Mouse (Mus musculus) neural tube, embryonic 13.5 days (tissue): ENCODE measurements at regions not wholly inside any gene's neighbourhood (a gene's known extent, or its start where the extent isn't known, plus 50 kb on each side); places are given as distances from the start of the nearest gene placed in this dataset.

ENCODE experiments used
- ATAC-seq: fragments of 200-750 bp; cut with Nextera tagmentation; 2 replicates; pipeline ENCODE4 v1.8.0; 2017; ENCODE audit warnings: low read depth, mild to moderate bottlenecking, moderate TSS enrichment, moderate library complexity
- H3K27ac ChIP-seq: fragments of 300-500 bp; sonication (generic); replicated peaks from 2 replicates; pipeline ENCODE4 v1.5.1; 2015; ENCODE audit warnings: moderate library complexity, mild to moderate bottlenecking, inconsistent platforms
- H3K27me3 ChIP-seq: fragments of 300-500 bp; sonication (generic); 2 replicates; pipeline ENCODE4 v1.6.1; 2015; ENCODE audit warnings: mild to moderate bottlenecking, inconsistent platforms
- H3K36me3 ChIP-seq: fragments of 300-500 bp; sonication (generic); 2 replicates; pipeline ENCODE4 v1.6.1; 2015; ENCODE audit warnings: mild to moderate bottlenecking, inconsistent platforms
- H3K4me1 ChIP-seq: fragments of 300-500 bp; sonication (generic); replicated peaks from 2 replicates; pipeline ENCODE4 v1.6.1; 2015; ENCODE audit warnings: inconsistent platforms
- H3K4me2 ChIP-seq: fragments of 300-500 bp; sonication (generic); 2 replicates; pipeline ENCODE4 v1.6.1; 2015; ENCODE audit warnings: inconsistent platforms, mild to moderate bottlenecking, moderate library complexity
- H3K4me3 ChIP-seq: fragments of 300-500 bp; sonication (generic); 2 replicates; pipeline ENCODE4 v1.5.1; 2015; ENCODE audit warnings: mild to moderate bottlenecking, inconsistent platforms
- H3K9ac ChIP-seq: fragments of 300-500 bp; sonication (generic); 2 replicates; pipeline ENCODE4 v1.6.1; 2015; ENCODE audit warnings: moderate library complexity, mild to moderate bottlenecking, inconsistent platforms
- H3K9me3 ChIP-seq: fragments of 300-500 bp; sonication (generic); 2 replicates; pipeline ENCODE4 v1.6.1; 2016; ENCODE audit warnings: inconsistent platforms
- WGBS: fragments of 180-500 bp; shearing (Covaris S2); methylation state at CpG from one replicate; pipeline ENCODE4 v1.1.7; 2015; 5-methylcytosine and 5-hydroxymethylcytosine counted together

GRCm38 (mm10) chr4:95390549-95390948 lies 166.8 kb upstream of the Fggy start:
- Histone ChIP-seq H3K27me3 (no peaks in the 10 kb centered on the region), H3K9me3 (no peaks in the 10 kb centered on the region), H3K27ac (no peak overlapping the region), H3K9ac (no peak overlapping the region), H3K36me3 (no peaks in the 10 kb centered on the region), H3K4me1 (no peaks in the 10 kb centered on the region), H3K4me3 (no peak overlapping the region), H3K4me2 (no peak overlapping the region)
- no peak for ATAC-seq

DNA sequence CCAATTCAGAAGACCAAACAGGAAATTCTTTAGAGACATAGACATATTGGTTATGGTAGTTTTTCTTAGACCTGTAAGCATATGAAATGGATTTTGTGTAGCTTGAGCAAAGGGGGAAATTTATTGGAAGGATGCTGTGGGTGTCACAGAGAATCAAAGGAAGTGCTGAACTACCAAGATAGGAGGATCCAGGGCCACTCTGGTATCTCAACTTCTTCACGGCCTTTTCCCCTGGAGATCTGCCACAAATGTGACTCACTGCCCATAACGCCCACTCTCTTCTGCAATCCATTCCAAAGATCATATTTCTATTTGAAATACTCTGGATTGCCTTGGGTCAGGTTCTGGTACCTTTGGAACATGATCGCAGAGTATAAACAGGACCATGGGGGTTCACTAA lies 161.6 kb upstream of the Fggy start:
- no peak overlapping the region for H3K4me2 ChIP-seq
- no peaks in the 10 kb centered on the region for H3K9me3 ChIP-seq
- H3K27ac ChIP-seq = no peak overlapping the region
- no peaks in the 10 kb centered on the region for H3K36me3 ChIP-seq
- H3K4me1 ChIP-seq = no peaks in the 10 kb centered on the region
- 94% methylated on average over 3 of the region's 3 CpGs for WGBS
- no peaks in the 10 kb centered on the region for H3K27me3 ChIP-seq
- H3K9ac ChIP-seq = no peak overlapping the region
- no peak overlapping the region for H3K4me3 ChIP-seq
- ATAC-seq = no peak

DNA sequence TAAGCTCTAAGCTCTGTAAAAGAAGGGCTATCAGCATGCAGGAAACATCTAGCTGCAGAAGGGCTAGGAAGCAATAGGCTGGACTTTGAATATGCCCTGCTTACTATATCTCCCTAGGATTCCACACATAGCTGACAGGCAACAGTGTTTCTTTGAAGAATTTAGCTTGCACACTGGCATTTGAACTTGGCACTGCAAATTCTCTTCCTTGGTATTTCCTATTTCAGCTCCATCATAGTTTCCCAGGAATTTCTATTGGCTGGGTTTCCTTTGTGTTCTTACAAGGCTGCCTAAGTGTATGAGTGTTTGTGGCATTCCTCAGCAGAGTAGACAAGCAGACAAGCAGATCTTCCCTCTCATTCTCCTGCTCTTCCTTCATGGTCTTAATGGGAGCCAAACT lies 159.0 kb upstream of the Fggy start:
- Histone ChIP-seq H3K4me2 (no peak overlapping the region), H3K27ac (no peak overlapping the region), H3K9ac (no peak overlapping the region), H3K4me1 (no peaks in the 10 kb centered on the region), H3K36me3 (no peaks in the 10 kb centered on the region), H3K9me3 (no peaks in the 10 kb centered on the region), H3K4me3 (no peak overlapping the region), H3K27me3 (no peaks in the 10 kb centered on the region)
- no peak for ATAC-seq

DNA sequence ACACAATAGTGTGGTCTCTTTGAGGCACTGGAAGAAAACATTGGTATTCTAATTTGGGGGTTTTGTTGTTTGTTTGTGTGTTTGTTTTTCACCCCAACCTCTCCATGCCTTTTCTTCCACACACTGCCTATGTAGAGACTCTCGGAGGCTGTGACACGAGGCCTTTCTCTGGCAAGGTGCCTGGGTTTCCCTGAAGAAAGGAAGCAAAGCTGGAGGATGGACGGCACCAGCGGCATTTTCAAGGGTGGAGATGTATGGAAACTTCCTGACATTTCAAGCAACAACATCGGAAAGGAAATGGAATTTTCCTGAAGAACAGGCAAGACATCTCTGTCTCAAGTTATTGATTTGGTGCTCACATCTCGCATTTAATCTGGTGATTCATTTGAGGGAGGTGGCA lies 155.0 kb upstream of the Fggy start:
- 78% methylated on average over 6 of the region's 6 CpGs for WGBS
- H3K4me2 ChIP-seq = no peak overlapping the region
- no peak overlapping the region for H3K9ac ChIP-seq
- no peaks in the 10 kb centered on the region for H3K4me1 ChIP-seq
- H3K4me3 ChIP-seq = no peak overlapping the region
- no peaks in the 10 kb centered on the region for H3K27me3 ChIP-seq
- H3K9me3 ChIP-seq = no peaks in the 10 kb centered on the region
- no peaks in the 10 kb centered on the region for H3K36me3 ChIP-seq
- no peak for ATAC-seq
- H3K27ac ChIP-seq = no peak overlapping the region

GRCm38 (mm10) chr4:95417075-95417474 lies 140.2 kb upstream of the Fggy start:
- H3K36me3 ChIP-seq = no peaks in the 10 kb centered on the region
- no peak overlapping the region for H3K27ac ChIP-seq
- H3K27me3 ChIP-seq = no peaks in the 10 kb centered on the region
- no peak overlapping the region for H3K4me3 ChIP-seq
- WGBS = 41% methylated on average over 2 of the region's 2 CpGs
- H3K9ac ChIP-seq = no peak overlapping the region
- ATAC-seq = no peak
- H3K4me1 ChIP-seq = no peaks in the 10 kb centered on the region
- 0 out of 2 replicates have a peak, but pooled peaks cover 3% of the 10 kb centered on the region for H3K9me3 ChIP-seq
- no peak overlapping the region for H3K4me2 ChIP-seq

- H3K9ac ChIP-seq = no peak overlapping the region
- no peaks in the 10 kb centered on the region for H3K27me3 ChIP-seq
- H3K27ac ChIP-seq = no peak overlapping the region
- no peak overlapping the region for H3K4me3 ChIP-seq
- H3K36me3 ChIP-seq = no peaks in the 10 kb centered on the region
- WGBS = 59% methylated on average over 1 of the region's 1 CpGs
- H3K9me3 ChIP-seq = 0 out of 2 replicates have a peak, but pooled peaks cover 5% of the 10 kb centered on the region
- H3K4me2 ChIP-seq = no peak overlapping the region
- H3K4me1 ChIP-seq = no peaks in the 10 kb centered on the region
- ATAC-seq = no peak
Observed at GRCm38 (mm10) chr4:95426563-95426962, 130.7 kb upstream of the Fggy start.

DNA sequence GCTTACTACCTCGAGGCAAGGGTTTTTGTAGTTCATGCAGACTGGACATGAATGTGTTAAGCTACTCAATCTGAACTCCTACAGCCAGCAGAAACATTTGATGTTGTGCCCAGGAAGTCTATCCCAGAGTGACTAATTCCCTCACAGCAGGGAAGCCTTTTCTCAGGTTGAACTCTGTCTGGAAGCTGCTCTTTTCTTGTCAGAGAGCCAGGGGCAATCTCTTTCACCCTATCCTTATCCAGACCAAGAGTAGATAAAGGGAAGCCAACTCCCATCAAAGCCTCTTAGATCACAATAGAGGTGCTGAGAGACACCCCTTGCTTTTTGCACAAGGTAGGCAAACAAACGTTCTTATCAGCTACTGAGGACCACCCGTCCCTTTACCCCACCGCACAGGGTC lies 122.8 kb upstream of the Fggy start:
- H3K27me3 ChIP-seq = no peaks in the 10 kb centered on the region
- no peak overlapping the region for H3K9ac ChIP-seq
- H3K36me3 ChIP-seq = no peaks in the 10 kb centered on the region
- no peak for ATAC-seq
- H3K27ac ChIP-seq = no peak overlapping the region
- H3K9me3 ChIP-seq = 0 out of 2 replicates have a peak, but pooled peaks cover 5% of the 10 kb centered on the region
- 48% methylated on average over 4 of the region's 4 CpGs for WGBS
- no peak overlapping the region for H3K4me2 ChIP-seq
- no peak overlapping the region for H3K4me3 ChIP-seq
- H3K4me1 ChIP-seq = 0 out of 2 replicates have a peak, but pooled peaks cover 3% of the 10 kb centered on the region

DNA sequence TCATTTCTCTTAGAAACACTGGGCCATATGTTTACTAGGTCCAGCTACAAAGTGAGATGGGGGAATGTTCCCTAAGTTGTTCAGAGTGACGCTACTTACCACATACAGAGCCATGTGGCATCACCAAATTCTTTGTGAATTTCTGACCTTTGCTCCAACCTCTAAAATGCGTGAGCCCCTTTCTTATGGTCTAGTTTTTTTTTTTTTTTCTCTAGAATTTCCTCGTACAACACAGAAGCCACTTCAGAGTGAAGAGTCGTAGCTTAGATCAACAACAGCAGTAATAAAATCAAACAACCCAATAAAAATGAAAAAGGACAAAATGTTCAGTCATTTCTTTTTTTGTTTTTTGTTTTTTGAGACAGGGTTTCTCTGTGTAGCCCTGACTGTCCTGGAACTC lies 122.2 kb upstream of the Fggy start:
- H3K9ac ChIP-seq = no peak overlapping the region
- 0 out of 2 replicates have a peak, but pooled peaks cover 3% of the 10 kb centered on the region for H3K4me1 ChIP-seq
- no peak for ATAC-seq
- no peak overlapping the region for H3K4me2 ChIP-seq
- H3K9me3 ChIP-seq = 0 out of 2 replicates have a peak, but pooled peaks cover 5% of the 10 kb centered on the region
- no peak overlapping the region for H3K27ac ChIP-seq
- H3K4me3 ChIP-seq = no peak overlapping the region
- 49% methylated on average over 4 of the region's 4 CpGs for WGBS
- no peaks in the 10 kb centered on the region for H3K27me3 ChIP-seq
- no peaks in the 10 kb centered on the region for H3K36me3 ChIP-seq

DNA sequence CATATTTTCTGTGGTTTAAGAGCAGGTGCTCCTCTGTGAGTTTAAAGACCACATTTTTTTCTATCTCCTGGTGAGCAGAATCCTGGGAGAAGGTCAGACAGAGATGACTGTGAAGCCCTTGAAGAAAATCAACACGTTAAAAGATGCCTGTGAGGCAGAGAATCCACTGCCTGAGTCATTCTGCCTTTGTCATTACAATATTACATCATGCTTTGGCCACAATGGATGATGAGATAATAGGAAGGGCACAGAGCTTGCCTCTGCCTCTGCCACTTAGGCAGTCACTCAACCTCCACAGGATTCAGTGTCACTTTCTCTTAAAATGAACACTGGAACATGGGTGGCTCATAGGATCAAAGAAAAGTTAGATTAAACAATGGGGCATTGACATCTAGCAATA lies 117.5 kb upstream of the Fggy start:
- Histone ChIP-seq H3K27ac (no peak overlapping the region), H3K4me1 (no peaks in the 10 kb centered on the region), H3K9me3 (no peaks in the 10 kb centered on the region), H3K9ac (no peak overlapping the region), H3K36me3 (no peaks in the 10 kb centered on the region), H3K4me3 (no peak overlapping the region), H3K27me3 (no peaks in the 10 kb centered on the region), H3K4me2 (no peak overlapping the region)
- WGBS = 28% methylated on average over 1 of the region's 1 CpGs
- ATAC-seq = no peak

GRCm38 (mm10) chr4:95443854-95444811 lies 113.2 kb upstream of the Fggy start:
- H3K27ac ChIP-seq = no peak overlapping the region
- no peak for ATAC-seq
- H3K27me3 ChIP-seq = no peaks in the 10 kb centered on the region
- no peak overlapping the region for H3K4me2 ChIP-seq
- H3K9ac ChIP-seq = no peak overlapping the region
- no peaks in the 10 kb centered on the region for H3K9me3 ChIP-seq
- H3K36me3 ChIP-seq = no peaks in the 10 kb centered on the region
- no peaks in the 10 kb centered on the region for H3K4me1 ChIP-seq
- H3K4me3 ChIP-seq = no peak overlapping the region
- WGBS = 48% methylated on average over 12 of the region's 12 CpGs

GRCm38 (mm10) chr4:95450286-95450685 lies 107.0 kb upstream of the Fggy start:
- H3K9me3 ChIP-seq = no peaks in the 10 kb centered on the region
- 65% methylated on average over 1 of the region's 1 CpGs for WGBS
- H3K27me3 ChIP-seq = no peaks in the 10 kb centered on the region
- H3K4me2 ChIP-seq = no peak overlapping the region
- H3K4me1 ChIP-seq = no peaks in the 10 kb centered on the region
- H3K27ac ChIP-seq = no peak overlapping the region
- no peaks in the 10 kb centered on the region for H3K36me3 ChIP-seq
- H3K4me3 ChIP-seq = no peak overlapping the region
- no peak for ATAC-seq
- no peak overlapping the region for H3K9ac ChIP-seq

GRCm38 (mm10) chr4:95451831-95452230 lies 105.5 kb upstream of the Fggy start:
- H3K4me3 ChIP-seq = no peak overlapping the region
- no peak overlapping the region for H3K27ac ChIP-seq
- H3K36me3 ChIP-seq = no peaks in the 10 kb centered on the region
- no peak for ATAC-seq
- H3K27me3 ChIP-seq = no peaks in the 10 kb centered on the region
- H3K9ac ChIP-seq = no peak overlapping the region
- H3K4me2 ChIP-seq = no peak overlapping the region
- H3K4me1 ChIP-seq = no peaks in the 10 kb centered on the region
- WGBS = 90% methylated on average over 3 of the region's 3 CpGs
- no peaks in the 10 kb centered on the region for H3K9me3 ChIP-seq

DNA sequence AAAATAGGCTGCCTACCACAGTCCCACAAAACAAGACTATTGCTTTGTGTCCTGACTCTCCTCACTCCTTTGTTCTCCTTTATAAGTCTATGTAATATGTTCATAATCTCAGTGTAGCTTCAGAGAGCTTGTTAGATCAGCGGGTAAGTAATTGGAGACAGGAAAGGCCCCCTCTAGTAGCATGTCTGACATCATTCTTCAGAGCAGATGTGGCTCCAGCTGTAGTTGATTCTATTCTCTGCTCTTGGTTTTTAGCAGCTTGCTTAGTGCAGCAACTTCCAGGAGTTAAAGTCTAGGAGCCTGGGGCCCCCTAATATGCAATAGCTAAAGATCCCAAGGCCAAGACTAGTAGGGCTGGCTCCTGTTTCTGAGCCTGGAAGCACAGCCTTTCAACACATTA lies 101.0 kb upstream of the Fggy start:
- H3K4me1 ChIP-seq = no peaks in the 10 kb centered on the region
- no peak overlapping the region for H3K4me2 ChIP-seq
- H3K27me3 ChIP-seq = no peaks in the 10 kb centered on the region
- WGBS = 77% methylated on average over 1 of the region's 1 CpGs
- H3K9ac ChIP-seq = no peak overlapping the region
- ATAC-seq = no peak
- H3K4me3 ChIP-seq = no peak overlapping the region
- H3K9me3 ChIP-seq = no peaks in the 10 kb centered on the region
- no peak overlapping the region for H3K27ac ChIP-seq
- H3K36me3 ChIP-seq = no peaks in the 10 kb centered on the region
